Mouse (Mus musculus): Measurements from ENCODE around the gene Psmb7. TPM values are rescaled to one million over a fixed set of nuclear protein-coding genes. Genes with fewer than 3 reads are reported as not detected.

Psmb7 gene
- polyA plus RNA-seq, 1 experiment from 2014 or later: 310 TPM

DNA sequence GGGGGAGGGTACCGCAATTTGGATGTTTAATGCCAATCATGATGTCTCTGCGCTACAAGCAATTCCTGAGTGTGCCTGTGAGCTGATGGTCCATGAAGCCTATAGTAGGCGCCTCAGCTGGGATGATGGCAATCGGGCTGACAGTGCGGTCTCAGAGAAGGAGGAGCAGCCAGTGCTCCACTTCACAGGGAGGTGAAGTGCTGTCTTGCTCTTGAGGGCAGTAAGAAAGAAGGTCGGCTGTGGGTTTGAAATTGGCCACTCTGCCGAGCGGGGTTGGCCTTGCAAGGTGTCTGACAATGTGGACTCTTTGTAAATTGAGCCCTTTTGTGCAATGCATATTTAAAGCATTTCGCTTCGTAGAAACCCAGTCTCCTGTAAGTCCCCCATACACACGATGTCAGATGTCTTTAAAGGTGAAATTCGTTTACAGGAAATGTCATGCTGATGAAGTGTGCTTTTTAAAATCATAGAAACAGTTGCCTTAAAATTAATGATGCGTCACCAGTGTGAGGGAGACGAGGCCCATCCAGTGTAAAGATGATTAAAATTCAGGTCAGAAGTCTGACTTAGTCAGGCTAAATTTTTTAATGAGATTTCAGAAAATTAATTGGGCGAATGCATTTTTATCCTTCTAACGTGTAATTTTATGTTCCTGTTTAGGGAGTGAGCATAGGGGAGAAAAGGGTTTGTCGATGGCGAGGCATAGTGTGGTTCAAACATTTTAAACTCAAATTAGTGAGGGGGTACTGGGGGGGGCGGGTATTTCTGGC lies 89.5 kb downstream of the Psmb7 start:
- WGBS: 67% methylated on average over 19 of the region's 19 CpGs

DNA sequence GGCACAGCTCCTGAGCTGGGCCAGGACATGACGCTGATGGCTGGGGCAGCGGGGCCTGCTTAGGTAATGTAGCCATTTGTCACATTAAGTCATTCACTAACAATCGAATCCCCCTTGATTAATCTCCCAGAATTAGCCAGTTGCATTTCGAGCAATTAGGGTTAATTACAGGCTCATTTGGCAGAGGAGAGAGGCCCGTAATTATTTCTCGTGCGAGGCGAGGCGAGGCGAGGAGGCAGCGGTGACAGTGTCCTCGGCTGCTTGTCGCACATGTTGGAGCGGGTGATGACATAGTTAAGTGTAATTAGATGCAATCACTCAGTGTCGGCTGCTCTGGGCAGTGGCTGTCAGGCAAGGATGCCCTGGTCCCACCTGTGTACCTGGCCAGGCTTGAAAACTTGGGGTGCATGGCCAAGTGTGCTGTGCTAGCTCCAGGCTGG lies 91.9 kb downstream of the Psmb7 start:
- Histone ChIP-seq H3K27me3 (no peaks in the 10 kb centered on the region), H3K36me3 (no peaks in the 10 kb centered on the region), H3K9ac (replicated peaks) (no peak overlapping the region), H3K9me3 (no peaks in the 10 kb centered on the region), H3K4me3 (replicated peaks) (no peak overlapping the region), H3K4me2 (replicated peaks) (no peak overlapping the region), H3K27ac (no peak overlapping the region), H3K4me1 (replicated peaks) (peaks cover 38% of the 10 kb centered on the region)
- no peak for ATAC-seq
- 73% methylated on average over 15 of the region's 15 CpGs for WGBS

More for the DNA sequence above, 89.5 kb downstream of the Psmb7 start:
- peak; percentile 46 for ATAC-seq
- H3K4me2 ChIP-seq (replicated peaks): no peak overlapping the region
- H3K27ac ChIP-seq: 0 out of 2 replicates have a peak overlapping the region, but pooled peaks have one; percentile 5
- peaks cover 25% of the 10 kb centered on the region for H3K4me1 ChIP-seq (replicated peaks)
- no peak overlapping the region for H3K4me3 ChIP-seq (replicated peaks)
- H3K9me3 ChIP-seq: no peaks in the 10 kb centered on the region
- H3K36me3 ChIP-seq: peaks cover 10% of the 10 kb centered on the region; the same call in 1 of the 2 replicates
- H3K27me3 ChIP-seq: no peaks in the 10 kb centered on the region
- H3K9ac ChIP-seq (replicated peaks): no peak overlapping the region

- H3K4me3 ChIP-seq (replicated peaks): no peak overlapping the region
- ATAC-seq: 0 out of 2 replicates have a peak, but pooled peaks have one; percentile 34
- H3K9ac ChIP-seq (replicated peaks): no peak overlapping the region
- H3K36me3 ChIP-seq: no peaks in the 10 kb centered on the region
- no peak overlapping the region for H3K4me2 ChIP-seq (replicated peaks)
- 28% methylated on average over 11 of the region's 11 CpGs for WGBS
- H3K9me3 ChIP-seq: no peaks in the 10 kb centered on the region
- H3K27ac ChIP-seq: no peak overlapping the region
- no peaks in the 10 kb centered on the region for H3K27me3 ChIP-seq
- H3K4me1 ChIP-seq (replicated peaks): peaks cover 26% of the 10 kb centered on the region
Observed at GRCm38 (mm10) chr2:38547793-38548517, 95.9 kb downstream of the Psmb7 start.

GRCm38 (mm10) chr2:38546748-38547147 lies 97.1 kb downstream of the Psmb7 start:
- Histone ChIP-seq H3K4me2 (replicated peaks) (no peak overlapping the region), H3K36me3 (no peaks in the 10 kb centered on the region), H3K4me3 (replicated peaks) (no peak overlapping the region), H3K4me1 (replicated peaks) (peaks cover 26% of the 10 kb centered on the region), H3K27ac (no peak overlapping the region), H3K9me3 (no peaks in the 10 kb centered on the region), H3K27me3 (no peaks in the 10 kb centered on the region), H3K9ac (replicated peaks) (no peak overlapping the region)
- 68% methylated on average over 5 of the region's 5 CpGs for WGBS
- no peak for ATAC-seq

DNA sequence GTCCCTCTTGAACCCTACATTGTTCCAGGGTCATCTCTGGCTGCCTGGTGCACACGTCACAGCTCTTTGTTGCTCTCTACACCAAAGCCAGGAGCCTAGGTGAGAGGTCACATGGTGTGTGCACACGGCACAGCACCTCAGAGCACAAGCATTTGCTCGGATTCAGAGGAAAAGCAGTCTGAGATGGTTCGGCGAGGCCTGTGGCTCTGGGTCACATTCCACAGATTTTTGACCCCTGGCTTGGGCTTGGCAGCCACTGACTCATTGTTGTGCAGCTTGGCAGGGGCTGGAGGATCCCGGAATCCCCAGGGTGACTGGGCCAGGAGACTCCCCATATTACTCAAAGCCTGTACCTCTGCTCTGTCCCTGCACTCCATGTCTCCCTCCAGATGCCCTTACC lies 97.7 kb downstream of the Psmb7 start:
- Histone ChIP-seq H3K27ac (no peak overlapping the region), H3K4me3 (replicated peaks) (no peak overlapping the region), H3K4me2 (replicated peaks) (no peak overlapping the region), H3K9ac (replicated peaks) (no peak overlapping the region), H3K4me1 (replicated peaks) (peaks cover 29% of the 10 kb centered on the region), H3K9me3 (no peaks in the 10 kb centered on the region), H3K27me3 (no peaks in the 10 kb centered on the region), H3K36me3 (no peaks in the 10 kb centered on the region)
- ATAC-seq: peak; percentile 18; the same call in 1 of the 2 replicates
- WGBS: 10% methylated on average over 6 of the region's 6 CpGs

- no peak for ATAC-seq
- Histone ChIP-seq H3K4me1 (replicated peaks) (peaks cover 34% of the 10 kb centered on the region), H3K27me3 (no peaks in the 10 kb centered on the region), H3K4me2 (replicated peaks) (no peak overlapping the region), H3K4me3 (replicated peaks) (no peak overlapping the region), H3K9ac (replicated peaks) (no peak overlapping the region), H3K9me3 (no peaks in the 10 kb centered on the region), H3K36me3 (no peaks in the 10 kb centered on the region), H3K27ac (no peak overlapping the region)
Observed at GRCm38 (mm10) chr2:38545706-38546105, 98.2 kb downstream of the Psmb7 start.

DNA sequence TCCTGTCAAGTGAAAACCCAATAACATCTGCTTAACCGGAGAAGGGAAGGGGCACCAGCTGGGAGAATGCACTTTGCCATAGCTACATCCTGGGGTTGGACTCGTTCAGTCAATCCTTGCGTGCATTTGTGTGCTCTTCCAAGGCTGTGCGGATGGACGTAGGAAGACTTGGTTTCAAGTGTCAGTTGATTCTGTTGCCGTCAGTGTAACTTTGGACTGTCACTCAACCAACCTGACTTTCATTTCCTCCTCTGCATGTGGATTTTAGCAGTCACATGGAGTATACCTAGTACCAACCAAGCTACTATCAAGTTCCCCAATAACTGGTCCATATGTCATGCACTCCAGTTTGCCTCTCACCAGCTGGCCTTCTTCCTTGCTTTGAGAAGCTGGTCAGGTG lies 98.9 kb downstream of the Psmb7 start:
- H3K4me3 ChIP-seq (replicated peaks): no peak overlapping the region
- H3K4me1 ChIP-seq (replicated peaks): peaks cover 40% of the 10 kb centered on the region
- no peaks in the 10 kb centered on the region for H3K27me3 ChIP-seq
- H3K36me3 ChIP-seq: no peaks in the 10 kb centered on the region
- no peaks in the 10 kb centered on the region for H3K9me3 ChIP-seq
- H3K9ac ChIP-seq (replicated peaks): no peak overlapping the region
- no peak for ATAC-seq
- no peak overlapping the region for H3K27ac ChIP-seq
- H3K4me2 ChIP-seq (replicated peaks): no peak overlapping the region
- WGBS: 89% methylated on average over 6 of the region's 6 CpGs

- H3K4me3 ChIP-seq (replicated peaks): no peak overlapping the region
- no peak for ATAC-seq
- no peaks in the 10 kb centered on the region for H3K36me3 ChIP-seq
- no peaks in the 10 kb centered on the region for H3K9me3 ChIP-seq
- no peak overlapping the region for H3K4me2 ChIP-seq (replicated peaks)
- no peaks in the 10 kb centered on the region for H3K27me3 ChIP-seq
- H3K4me1 ChIP-seq (replicated peaks): peaks cover 47% of the 10 kb centered on the region
- H3K9ac ChIP-seq (replicated peaks): no peak overlapping the region
- no peak overlapping the region for H3K27ac ChIP-seq
Observed at GRCm38 (mm10) chr2:38544341-38544740, 99.5 kb downstream of the Psmb7 start.

DNA sequence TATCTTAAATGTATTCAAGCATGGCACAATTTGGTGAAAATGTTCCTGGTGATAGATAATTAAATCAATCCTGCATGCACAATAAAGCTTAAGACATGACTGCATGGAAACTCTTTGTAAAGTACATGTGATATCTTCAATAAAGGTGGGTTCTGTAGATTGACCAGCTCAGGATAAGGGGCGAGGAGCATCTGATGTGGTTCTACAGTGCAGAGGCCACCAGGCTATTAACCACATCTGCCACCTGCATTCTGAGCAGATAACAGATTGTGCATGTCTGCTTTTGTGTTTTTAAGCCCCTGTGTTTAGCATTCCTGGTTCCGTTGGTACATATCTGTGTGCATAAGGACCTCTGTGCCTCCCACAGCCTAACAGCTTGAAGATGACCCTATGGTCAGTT lies 100.7 kb downstream of the Psmb7 start:
- Histone ChIP-seq H3K36me3 (no peaks in the 10 kb centered on the region), H3K4me2 (replicated peaks) (no peak overlapping the region), H3K4me1 (replicated peaks) (peaks cover 53% of the 10 kb centered on the region), H3K27me3 (no peaks in the 10 kb centered on the region), H3K27ac (no peak overlapping the region), H3K9me3 (no peaks in the 10 kb centered on the region), H3K9ac (replicated peaks) (no peak overlapping the region), H3K4me3 (replicated peaks) (no peak overlapping the region)
- 80% methylated on average over 2 of the region's 2 CpGs for WGBS
- ATAC-seq: no peak

GRCm38 (mm10) chr2:38542366-38542765 lies 101.5 kb downstream of the Psmb7 start:
- Histone ChIP-seq H3K9ac (replicated peaks) (no peak overlapping the region), H3K9me3 (no peaks in the 10 kb centered on the region), H3K4me3 (replicated peaks) (no peak overlapping the region), H3K36me3 (no peaks in the 10 kb centered on the region), H3K27me3 (no peaks in the 10 kb centered on the region), H3K27ac (no peak overlapping the region), H3K4me2 (replicated peaks) (no peak overlapping the region), H3K4me1 (replicated peaks) (peaks cover 52% of the 10 kb centered on the region)
- ATAC-seq: no peak
- 73% methylated on average over 1 of the region's 1 CpGs for WGBS

GRCm38 (mm10) chr2:38541570-38541969 lies 102.3 kb downstream of the Psmb7 start:
- ATAC-seq: no peak
- Histone ChIP-seq H3K9me3 (no peaks in the 10 kb centered on the region), H3K4me3 (replicated peaks) (no peak overlapping the region), H3K4me2 (replicated peaks) (no peak overlapping the region), H3K4me1 (replicated peaks) (peaks cover 50% of the 10 kb centered on the region), H3K36me3 (no peaks in the 10 kb centered on the region), H3K27me3 (no peaks in the 10 kb centered on the region), H3K9ac (replicated peaks) (no peak overlapping the region), H3K27ac (no peak overlapping the region)
- 86% methylated on average over 1 of the region's 1 CpGs for WGBS

GRCm38 (mm10) chr2:38541101-38541500 lies 102.8 kb downstream of the Psmb7 start:
- WGBS: 78% methylated on average over 3 of the region's 3 CpGs
- Histone ChIP-seq H3K36me3 (no peaks in the 10 kb centered on the region), H3K4me1 (replicated peaks) (peaks cover 50% of the 10 kb centered on the region), H3K27me3 (no peaks in the 10 kb centered on the region), H3K9ac (replicated peaks) (no peak overlapping the region), H3K4me3 (replicated peaks) (no peak overlapping the region), H3K4me2 (replicated peaks) (no peak overlapping the region), H3K9me3 (no peaks in the 10 kb centered on the region), H3K27ac (no peak overlapping the region)
- no peak for ATAC-seq
